Mouse (Mus musculus): ENCODE data around the gene Slxl1.
"Not testable (repeated sequence)": the region's sequence is repeated elsewhere in the genome, so short reads cannot be mapped to it uniquely, and the experiment has no call there.

Slxl1 gene

DNA sequence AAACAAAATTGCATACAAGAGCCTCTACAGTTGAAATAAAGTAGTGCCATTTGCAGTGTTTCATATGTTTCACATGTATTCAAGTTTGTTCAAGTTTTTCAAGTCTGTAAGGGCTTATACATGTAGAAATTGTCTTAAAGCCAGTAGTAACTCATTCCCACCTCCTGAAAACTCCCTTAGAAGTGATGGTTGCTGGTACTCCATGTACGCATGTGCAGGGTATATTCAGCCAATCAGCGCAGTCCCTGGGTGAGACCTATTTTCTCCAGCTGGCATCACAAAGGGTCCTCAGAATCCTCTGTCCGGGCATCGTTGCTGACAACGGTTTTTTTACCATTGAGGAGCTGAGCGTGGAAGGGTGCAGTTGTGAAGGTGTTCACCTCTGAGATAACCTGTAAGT is at the start of gene Slxl1:
Slxl1 (plus strand) TSS at position 301 of the 400 bp plus-strand sequence.
- not testable (repeated sequence) for DNase-seq
